Mouse (Mus musculus): ENCODE measurements around the gene S100a5. TPM values are rescaled to one million over a fixed set of nuclear protein-coding genes. Genes with fewer than 3 reads are reported as not detected.

S100a5 gene
- polyA plus RNA-seq, 1 experiment from 2014 or later = not detected

DNA sequence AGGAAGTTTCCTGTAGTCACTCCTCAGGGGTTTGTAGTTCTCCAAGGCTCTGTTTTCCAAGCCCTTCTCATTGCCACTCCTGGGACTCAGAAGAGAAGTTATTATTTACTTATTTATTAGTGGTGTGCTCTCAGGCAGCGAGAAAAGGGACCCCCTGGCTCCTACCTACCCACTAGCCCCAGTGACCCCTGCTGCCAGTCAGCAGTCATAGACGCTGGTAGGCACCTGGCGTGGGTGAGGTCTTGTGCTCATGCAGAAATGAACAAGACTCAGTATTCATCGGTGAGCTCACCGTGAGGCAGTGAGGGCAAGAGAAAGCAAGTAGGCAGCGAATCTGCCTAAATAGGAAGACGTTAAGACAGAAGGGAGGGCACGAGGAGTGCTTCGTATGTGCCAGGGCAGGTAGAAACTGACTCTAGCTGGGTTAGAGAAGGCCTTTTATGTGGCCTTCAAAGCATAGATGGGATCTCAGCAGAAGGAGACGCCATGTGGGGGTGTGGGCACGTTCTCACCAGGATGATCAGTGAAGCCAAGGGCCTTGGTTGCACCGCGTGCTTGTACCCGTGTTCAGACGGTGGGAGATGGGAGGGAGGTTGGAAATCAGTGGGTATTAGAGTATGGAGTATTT, 22.2 kb upstream of the S100a5 start:
- Histone ChIP-seq H3K27ac (replicated peaks) (no peak overlapping the region), H3K4me2 (no peak overlapping the region), H3K9me3 (replicated peaks) (no peaks in the 10 kb centered on the region), H3K4me3 (replicated peaks) (no peak overlapping the region), H3K27me3 (no peaks in the 10 kb centered on the region), H3K4me1 (replicated peaks) (peaks cover 3% of the 10 kb centered on the region; the same call in 1 of the 2 replicates), H3K36me3 (replicated peaks) (no peaks in the 10 kb centered on the region), H3K9ac (no peak overlapping the region)
- WGBS (ENCODE audit: insufficient replicate concordance) = 63% methylated on average over 15 of the region's 15 CpGs
- no peak for ATAC-seq (ENCODE audit: insufficient read depth)

DNA sequence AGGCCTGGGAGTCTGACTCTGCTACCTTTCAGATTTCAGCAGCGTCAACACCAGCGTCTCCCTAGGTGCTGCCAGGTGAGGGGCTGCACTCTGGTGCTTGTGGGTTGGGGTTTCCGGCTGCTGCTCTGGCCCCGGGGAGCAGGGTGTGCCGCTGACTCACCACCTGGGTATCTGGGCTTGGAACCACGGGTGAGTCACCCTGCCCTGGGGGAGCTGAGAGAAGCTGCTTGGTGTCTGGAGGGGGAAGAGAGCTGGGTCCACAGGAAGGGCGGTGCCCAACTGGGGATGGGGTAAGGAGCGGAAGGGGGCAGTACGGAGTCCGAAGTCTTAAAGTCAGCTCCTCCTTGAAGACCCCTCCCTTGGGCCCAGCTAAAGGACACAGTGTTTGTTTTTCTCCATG, 21.4 kb upstream of the S100a5 start:
- Histone ChIP-seq H3K9me3 (replicated peaks) (no peaks in the 10 kb centered on the region), H3K36me3 (replicated peaks) (no peaks in the 10 kb centered on the region), H3K9ac (no peak overlapping the region), H3K27me3 (no peaks in the 10 kb centered on the region), H3K4me1 (replicated peaks) (peaks cover 3% of the 10 kb centered on the region; the same call in 1 of the 2 replicates), H3K27ac (replicated peaks) (peak overlapping the region; percentile 61), H3K4me2 (no peak overlapping the region), H3K4me3 (replicated peaks) (no peak overlapping the region)
- 18% methylated on average over 10 of the region's 10 CpGs for WGBS (ENCODE audit: insufficient replicate concordance)
- peak; percentile 46; the same call in 1 of the 2 replicates for ATAC-seq (ENCODE audit: insufficient read depth)

DNA sequence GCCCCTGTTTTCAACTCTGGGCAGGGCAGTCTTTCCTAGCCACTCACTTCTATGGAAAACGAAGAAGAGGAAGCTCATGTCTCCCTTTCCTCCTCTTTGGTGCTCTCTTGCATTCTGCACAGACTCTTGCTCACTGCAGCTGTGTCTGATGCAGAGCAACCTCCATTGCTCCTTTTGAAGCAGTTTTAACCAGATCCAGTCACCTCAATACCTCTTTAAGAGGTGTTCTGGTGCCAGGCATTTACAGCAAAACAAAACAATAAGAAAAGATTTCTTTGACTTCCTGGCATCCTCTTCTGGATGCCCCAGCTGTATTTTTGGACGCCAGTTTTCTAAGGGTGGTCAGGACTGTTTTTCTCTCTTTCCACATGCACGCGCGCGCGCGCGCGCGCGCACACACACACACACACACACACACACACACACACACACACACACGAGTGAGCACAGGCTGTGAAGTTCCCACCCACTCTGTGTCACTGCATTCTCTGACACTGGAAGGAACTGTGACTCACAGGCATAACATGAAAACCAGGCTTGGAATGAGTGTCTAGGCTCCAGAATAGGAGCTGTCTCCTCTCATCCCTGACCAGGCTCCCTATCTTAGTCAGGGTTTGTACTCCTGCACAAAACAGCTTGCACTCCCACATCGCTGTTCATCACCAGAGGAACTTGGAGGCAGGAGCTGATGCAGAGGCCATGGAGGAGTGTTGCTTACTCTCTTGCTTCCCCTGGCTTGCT, 20.8 kb upstream of the S100a5 start:
- H3K27me3 ChIP-seq = no peaks in the 10 kb centered on the region
- ATAC-seq (ENCODE audit: insufficient read depth) = 0 out of 2 replicates have a peak, but pooled peaks have one; percentile 8
- H3K4me3 ChIP-seq (replicated peaks) = no peak overlapping the region
- H3K4me1 ChIP-seq (replicated peaks) = peaks cover 3% of the 10 kb centered on the region; the same call in 1 of the 2 replicates
- no peaks in the 10 kb centered on the region for H3K36me3 ChIP-seq (replicated peaks)
- peak overlapping the region; percentile 61 for H3K27ac ChIP-seq (replicated peaks)
- no peak overlapping the region for H3K4me2 ChIP-seq
- no peak overlapping the region for H3K9ac ChIP-seq
- 73% methylated on average over 14 of the region's 14 CpGs for WGBS (ENCODE audit: insufficient replicate concordance)
- no peaks in the 10 kb centered on the region for H3K9me3 ChIP-seq (replicated peaks)

DNA sequence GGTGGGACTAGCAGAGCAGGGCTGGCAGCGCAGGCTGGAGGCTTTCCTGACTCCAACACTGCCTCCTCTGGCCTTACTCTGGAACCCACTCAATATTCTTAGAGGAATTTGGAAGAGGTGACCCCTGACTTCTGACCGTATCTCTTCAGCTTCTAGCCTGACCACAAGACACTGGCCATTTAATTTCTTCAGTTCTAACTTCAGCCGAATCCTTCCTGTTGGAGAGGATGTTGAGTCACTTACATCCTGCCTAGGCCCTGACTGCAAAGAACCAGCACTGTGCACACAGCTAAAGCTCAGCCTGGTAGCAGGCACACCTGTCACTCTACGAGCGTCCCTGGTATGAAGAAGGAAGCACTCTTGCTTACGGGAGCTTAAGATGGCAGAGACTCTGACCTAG, 18.9 kb upstream of the S100a5 start:
- 37% methylated on average over 6 of the region's 6 CpGs for WGBS (ENCODE audit: insufficient replicate concordance)
- Histone ChIP-seq H3K4me2 (no peak overlapping the region; the same call in 1 of the 2 replicates), H3K27ac (replicated peaks) (peak overlapping the region; percentile 53; the same call in 1 of the 2 replicates), H3K9me3 (replicated peaks) (no peaks in the 10 kb centered on the region), H3K36me3 (replicated peaks) (no peaks in the 10 kb centered on the region), H3K27me3 (no peaks in the 10 kb centered on the region), H3K4me3 (replicated peaks) (no peak overlapping the region), H3K9ac (no peak overlapping the region), H3K4me1 (replicated peaks) (peaks cover 3% of the 10 kb centered on the region; the same call in 1 of the 2 replicates)
- ATAC-seq (ENCODE audit: insufficient read depth) = peak; percentile 50; the same call in 1 of the 2 replicates

DNA sequence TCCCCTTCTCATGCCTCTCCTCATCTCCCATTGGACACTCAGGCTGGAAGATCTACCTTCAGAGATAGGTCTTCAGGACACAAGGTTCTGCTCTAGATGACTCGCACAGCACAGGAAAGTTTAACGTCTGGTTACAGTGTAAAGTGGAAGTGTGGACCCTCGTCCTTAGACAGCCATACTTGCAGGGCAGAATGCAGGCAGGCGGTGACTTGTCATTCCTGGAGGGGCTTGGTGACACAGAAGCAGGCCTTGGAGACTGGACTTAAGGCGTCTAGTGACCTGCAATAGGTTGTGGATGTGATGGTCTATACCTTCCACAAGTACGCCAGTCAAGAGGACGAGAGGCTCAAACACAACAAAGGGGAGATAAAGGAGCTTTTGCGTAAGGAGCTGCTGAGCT, 18.4 kb upstream of the S100a5 start, which contains the start of gene S100a2:
Gene S100a2, plus strand, starts transcription at position 301 of the 400 bp plus-strand sequence.
- Histone ChIP-seq H3K4me3 (replicated peaks) (no peak within 1 kb of the TSS), H3K36me3 (replicated peaks) (no peaks in the 10 kb centered on the region), H3K9ac (no peak within 1 kb of the TSS), H3K27ac (replicated peaks) (peak within 1 kb of the TSS; percentile 53; the same call in 1 of the 2 replicates), H3K27me3 (no peaks in the 10 kb centered on the region), H3K4me2 (no peak within 1 kb of the TSS; the same call in 1 of the 2 replicates), H3K4me1 (replicated peaks) (peaks cover 3% of the 10 kb centered on the region; the same call in 1 of the 2 replicates), H3K9me3 (replicated peaks) (no peaks in the 10 kb centered on the region)
- WGBS (ENCODE audit: insufficient replicate concordance) = 49% methylated on average over 8 of the region's 8 CpGs
- ATAC-seq (ENCODE audit: insufficient read depth) = no peak

DNA sequence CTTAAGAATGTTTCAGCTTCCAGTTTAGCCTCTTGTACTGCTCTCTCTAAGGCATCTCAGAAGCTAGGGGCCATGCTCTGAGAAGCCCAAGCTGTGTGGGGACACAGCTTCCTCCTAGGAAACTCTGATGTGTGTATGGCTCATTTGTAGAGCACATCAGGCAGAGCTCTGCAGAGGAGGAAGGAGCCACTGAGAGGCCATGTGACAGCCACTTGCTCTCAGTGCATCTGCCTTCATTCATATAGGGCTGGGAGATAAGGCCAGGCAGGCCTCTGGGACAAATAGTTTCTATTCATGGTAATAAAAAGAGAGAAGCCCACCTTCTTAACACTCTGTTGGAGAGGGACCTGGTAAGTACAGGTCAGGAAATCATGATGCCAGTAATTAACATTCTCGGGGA, 13.9 kb upstream of the S100a5 start:
- no peak overlapping the region for H3K4me3 ChIP-seq (replicated peaks)
- no peaks in the 10 kb centered on the region for H3K36me3 ChIP-seq (replicated peaks)
- H3K9ac ChIP-seq = no peak overlapping the region
- H3K4me2 ChIP-seq = no peak overlapping the region
- no peak for ATAC-seq (ENCODE audit: insufficient read depth)
- 61% methylated on average over 1 of the region's 1 CpGs for WGBS (ENCODE audit: insufficient replicate concordance)
- no peaks in the 10 kb centered on the region for H3K4me1 ChIP-seq (replicated peaks)
- no peak overlapping the region for H3K27ac ChIP-seq (replicated peaks)
- no peaks in the 10 kb centered on the region for H3K27me3 ChIP-seq
- H3K9me3 ChIP-seq (replicated peaks) = no peaks in the 10 kb centered on the region

DNA sequence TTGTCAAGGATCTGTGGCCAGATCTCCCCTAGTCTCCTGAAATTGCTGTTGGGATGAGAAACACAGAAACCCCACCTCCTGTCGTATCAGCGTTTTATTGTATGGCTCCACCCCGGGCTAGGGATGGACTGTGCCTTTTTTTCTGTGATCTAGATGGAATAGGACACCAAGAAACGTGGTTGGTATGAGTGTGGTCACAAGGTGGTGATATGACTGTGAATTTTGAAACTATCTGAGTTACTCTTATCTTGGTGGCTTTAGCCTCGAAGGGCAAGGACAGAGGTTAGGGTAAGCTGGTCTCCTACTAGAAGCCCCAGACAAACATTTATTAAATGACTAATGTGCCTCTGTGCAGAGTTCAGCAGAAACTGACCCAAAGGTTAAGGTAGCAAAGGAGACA, 12.8 kb upstream of the S100a5 start:
- Histone ChIP-seq H3K27ac (replicated peaks) (no peak overlapping the region), H3K27me3 (no peaks in the 10 kb centered on the region), H3K9me3 (replicated peaks) (no peaks in the 10 kb centered on the region), H3K9ac (no peak overlapping the region), H3K4me1 (replicated peaks) (no peaks in the 10 kb centered on the region), H3K36me3 (replicated peaks) (no peaks in the 10 kb centered on the region), H3K4me3 (replicated peaks) (no peak overlapping the region), H3K4me2 (no peak overlapping the region)
- WGBS (ENCODE audit: insufficient replicate concordance) = 39% methylated on average over 5 of the region's 5 CpGs
- no peak for ATAC-seq (ENCODE audit: insufficient read depth)

DNA sequence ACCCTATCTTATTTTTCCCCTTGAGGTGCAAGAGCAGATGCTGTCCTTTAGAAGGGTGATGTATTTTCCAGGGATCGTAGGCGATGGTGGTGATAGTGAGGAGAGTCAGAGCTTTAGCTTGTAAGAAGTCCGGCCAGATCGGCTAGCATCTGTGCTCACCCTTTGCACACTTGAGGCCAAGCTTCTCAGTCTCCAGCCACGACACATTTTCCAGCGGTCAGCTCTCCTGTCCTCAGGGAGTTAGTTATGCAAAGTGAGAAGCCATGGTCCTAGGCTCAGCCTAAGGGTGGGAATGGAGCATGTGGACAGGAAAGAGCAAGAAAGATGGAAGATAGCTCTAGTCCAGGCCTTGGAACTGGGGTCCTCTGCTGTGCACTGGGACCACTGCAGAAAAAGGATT, 11.5 kb upstream of the S100a5 start:
- WGBS (ENCODE audit: insufficient replicate concordance) = 74% methylated on average over 6 of the region's 6 CpGs
- Histone ChIP-seq H3K9ac (no peak overlapping the region), H3K27ac (replicated peaks) (no peak overlapping the region), H3K4me1 (replicated peaks) (no peaks in the 10 kb centered on the region), H3K36me3 (replicated peaks) (no peaks in the 10 kb centered on the region), H3K4me3 (replicated peaks) (no peak overlapping the region), H3K4me2 (no peak overlapping the region), H3K27me3 (no peaks in the 10 kb centered on the region), H3K9me3 (replicated peaks) (no peaks in the 10 kb centered on the region)
- ATAC-seq (ENCODE audit: insufficient read depth) = no peak

DNA sequence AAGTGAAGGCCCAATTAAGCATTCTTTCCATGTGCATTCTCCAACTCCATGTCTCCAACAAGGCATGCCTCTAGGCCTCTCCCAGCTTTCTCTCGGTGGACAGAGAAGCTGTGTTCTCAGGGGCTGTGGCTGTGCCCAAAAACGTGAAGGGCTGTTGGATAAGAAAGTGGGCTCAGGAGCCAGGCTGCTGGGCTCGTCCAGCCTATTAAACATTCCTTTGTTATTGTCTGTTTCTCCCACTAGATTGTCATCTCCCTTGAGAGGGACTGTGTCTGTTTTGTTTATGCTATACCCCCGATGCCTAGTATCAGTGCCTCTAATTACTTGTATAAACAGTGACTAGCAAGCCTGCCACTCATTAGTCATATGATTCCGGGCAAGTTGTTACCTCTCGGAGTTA, 10.6 kb upstream of the S100a5 start:
- ATAC-seq (ENCODE audit: insufficient read depth) = no peak
- 51% methylated on average over 6 of the region's 6 CpGs for WGBS (ENCODE audit: insufficient replicate concordance)
- Histone ChIP-seq H3K4me2 (no peak overlapping the region), H3K27ac (replicated peaks) (no peak overlapping the region), H3K27me3 (no peaks in the 10 kb centered on the region), H3K4me3 (replicated peaks) (no peak overlapping the region), H3K4me1 (replicated peaks) (no peaks in the 10 kb centered on the region), H3K36me3 (replicated peaks) (no peaks in the 10 kb centered on the region), H3K9ac (no peak overlapping the region), H3K9me3 (replicated peaks) (no peaks in the 10 kb centered on the region)

DNA sequence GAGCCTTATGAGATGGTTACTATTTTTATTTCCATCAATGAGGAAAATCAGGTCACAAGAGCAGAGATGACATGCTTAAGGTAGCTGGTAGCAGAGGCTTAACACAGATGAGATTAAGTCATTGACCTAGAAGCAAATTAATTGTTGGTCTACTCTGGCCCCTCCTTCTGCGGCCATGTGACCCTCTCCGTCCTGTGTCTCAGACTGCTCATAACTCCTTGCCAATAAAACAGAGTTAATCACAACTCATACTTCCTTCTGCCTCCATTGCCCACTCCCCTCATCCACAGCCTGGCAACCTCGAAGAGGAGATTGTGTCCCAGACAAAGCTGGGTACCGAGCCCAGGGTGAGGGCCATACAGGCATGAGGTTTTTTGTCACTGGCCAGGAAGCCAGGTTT, 10.1 kb upstream of the S100a5 start:
- WGBS (ENCODE audit: insufficient replicate concordance) = 37% methylated on average over 4 of the region's 4 CpGs
- H3K27ac ChIP-seq (replicated peaks) = no peak overlapping the region
- no peaks in the 10 kb centered on the region for H3K4me1 ChIP-seq (replicated peaks)
- H3K4me2 ChIP-seq = no peak overlapping the region
- no peak overlapping the region for H3K4me3 ChIP-seq (replicated peaks)
- ATAC-seq (ENCODE audit: insufficient read depth) = no peak
- no peaks in the 10 kb centered on the region for H3K9me3 ChIP-seq (replicated peaks)
- H3K9ac ChIP-seq = no peak overlapping the region
- H3K36me3 ChIP-seq (replicated peaks) = no peaks in the 10 kb centered on the region
- no peaks in the 10 kb centered on the region for H3K27me3 ChIP-seq

DNA sequence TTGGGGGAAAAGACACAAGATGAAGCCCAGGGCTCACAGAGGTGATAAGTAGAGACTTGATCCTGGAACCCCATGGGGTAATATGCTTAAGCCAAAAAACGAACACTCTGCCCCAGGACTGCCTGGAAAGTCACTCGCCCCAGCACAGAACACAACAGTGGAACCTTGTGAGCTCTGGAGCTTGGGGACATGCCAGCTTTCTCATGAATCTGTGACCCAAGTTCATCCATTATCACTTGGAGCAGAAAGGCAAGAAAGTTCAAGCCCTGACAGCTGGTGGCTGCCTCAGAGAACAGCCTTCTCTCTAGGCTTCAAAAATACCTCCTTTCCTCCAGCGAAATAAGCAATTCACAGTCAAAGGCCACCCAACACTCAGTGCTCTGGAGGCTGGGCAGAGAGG, 8.9 kb upstream of the S100a5 start:
- Histone ChIP-seq H3K4me1 (replicated peaks) (no peaks in the 10 kb centered on the region), H3K36me3 (replicated peaks) (no peaks in the 10 kb centered on the region), H3K27ac (replicated peaks) (no peak overlapping the region), H3K27me3 (no peaks in the 10 kb centered on the region), H3K9ac (no peak overlapping the region), H3K4me2 (no peak overlapping the region), H3K4me3 (replicated peaks) (no peak overlapping the region), H3K9me3 (replicated peaks) (no peaks in the 10 kb centered on the region)
- no peak for ATAC-seq (ENCODE audit: insufficient read depth)
- 54% methylated on average over 3 of the region's 3 CpGs for WGBS (ENCODE audit: insufficient replicate concordance)
